Mouse (Mus musculus): ENCODE measurements around the gene Acer3. TPM values are rescaled to one million over a fixed set of nuclear protein-coding genes. Genes with fewer than 3 reads are reported as not detected.
"Not testable (repeated sequence)": the region's sequence is repeated elsewhere in the genome, so short reads cannot be mapped to it uniquely, and the experiment has no call there.

The Acer3 gene
- polyA plus RNA-seq, 1 experiment = 22.0 TPM

GRCm38 (mm10) chr7:98193515-98194025 lies 127.4 kb downstream of the Acer3 start:
- WGBS = 1% methylated on average over 36 of the region's 36 CpGs
- TF ChIP-seq POLR2A (IDR thresholded peaks at IDR 0.05; ENCODE audit: borderline replicate concordance, extremely low read depth, low read depth, low read length) (no peak), CTCF (IDR thresholded peaks at IDR 0.05; ENCODE audit: insufficient read depth, low read length) (peak; percentile 66)
- DNase-seq = no peak
- peaks cover 11% of the 10 kb centered on the region for H3K4me1 ChIP-seq (ENCODE audit: control insufficient read depth, insufficient read depth, low read length)
- peak overlapping the region; percentile 52 for H3K4me3 ChIP-seq (replicated peaks; ENCODE audit: extremely low read depth, low read depth, low read length)

- H3K4me1 ChIP-seq (ENCODE audit: control insufficient read depth, insufficient read depth, low read length) = peaks cover 11% of the 10 kb centered on the region
- H3K4me3 ChIP-seq (replicated peaks; ENCODE audit: extremely low read depth, low read depth, low read length) = no peak overlapping the region
- peak; percentile 59 for DNase-seq
- WGBS = 64% methylated on average over 17 of the region's 17 CpGs
- TF ChIP-seq CTCF (IDR thresholded peaks at IDR 0.05; ENCODE audit: insufficient read depth, low read length) (peak; percentile 71), POLR2A (IDR thresholded peaks at IDR 0.05; ENCODE audit: borderline replicate concordance, extremely low read depth, low read depth, low read length) (no peak)
Observed at GRCm38 (mm10) chr7:98191571-98192250, 129.3 kb downstream of the Acer3 start.

DNA sequence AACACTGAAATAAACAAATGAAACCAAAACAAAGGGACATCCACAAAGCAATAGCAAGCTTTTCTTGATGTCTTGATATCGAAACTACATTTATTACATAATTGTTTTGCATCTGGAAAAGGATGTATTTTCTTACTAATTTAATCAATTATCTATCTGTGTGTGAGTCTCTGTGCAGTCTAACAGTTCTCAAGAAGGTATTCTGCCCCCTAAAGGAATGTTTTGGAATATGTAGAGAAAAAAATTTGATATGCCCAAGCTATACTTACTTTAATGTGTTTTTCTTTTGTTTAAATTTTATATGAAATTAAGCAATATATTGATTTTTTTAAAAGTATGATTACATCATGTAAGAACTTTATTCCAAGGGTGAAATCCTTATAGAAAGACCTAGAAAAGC lies 130.4 kb downstream of the Acer3 start:
- WGBS = 73% methylated on average over 1 of the region's 1 CpGs
- DNase-seq = no peak
- Histone ChIP-seq H3K4me1 (ENCODE audit: control insufficient read depth, insufficient read depth, low read length) (peaks cover 11% of the 10 kb centered on the region), H3K4me3 (replicated peaks; ENCODE audit: extremely low read depth, low read depth, low read length) (no peak overlapping the region)
- TF ChIP-seq POLR2A (IDR thresholded peaks at IDR 0.05; ENCODE audit: borderline replicate concordance, extremely low read depth, low read depth, low read length) (no peak), CTCF (IDR thresholded peaks at IDR 0.05; ENCODE audit: insufficient read depth, low read length) (no peak)

GRCm38 (mm10) chr7:98189745-98190144 lies 131.3 kb downstream of the Acer3 start:
- Histone ChIP-seq H3K4me3 (replicated peaks; ENCODE audit: extremely low read depth, low read depth, low read length) (no peak overlapping the region), H3K4me1 (ENCODE audit: control insufficient read depth, insufficient read depth, low read length) (peaks cover 16% of the 10 kb centered on the region)
- DNase-seq = no peak
- WGBS = 35% methylated on average over 3 of the region's 3 CpGs
- no peak for TF ChIP-seq CTCF (IDR thresholded peaks at IDR 0.05; ENCODE audit: insufficient read depth, low read length)
- TF ChIP-seq POLR2A (IDR thresholded peaks at IDR 0.05; ENCODE audit: borderline replicate concordance, extremely low read depth, low read depth, low read length) = no peak; the same call in 1 of the 2 replicates

DNA sequence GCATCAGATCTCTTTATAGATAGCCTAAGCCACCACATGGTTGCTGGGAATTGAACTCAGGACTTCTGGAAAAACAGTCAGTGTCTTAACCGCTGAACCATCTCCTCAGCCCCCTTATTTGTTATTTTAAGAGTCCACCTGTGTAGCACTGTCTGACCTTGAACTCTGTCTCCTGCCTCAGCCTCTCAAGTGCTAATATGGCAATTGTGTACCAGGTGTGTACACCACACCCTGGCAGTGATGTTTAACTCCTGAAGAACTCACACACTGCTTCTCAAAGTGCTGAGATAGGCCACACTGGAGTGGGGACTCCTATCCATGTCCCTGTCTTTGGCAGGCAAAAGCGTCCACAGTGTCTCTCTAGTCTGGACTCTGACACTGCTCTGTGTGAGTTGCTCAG lies 132.3 kb downstream of the Acer3 start:
- no peak for DNase-seq
- TF ChIP-seq CTCF (IDR thresholded peaks at IDR 0.05; ENCODE audit: insufficient read depth, low read length) = no peak
- TF ChIP-seq POLR2A (IDR thresholded peaks at IDR 0.05; ENCODE audit: borderline replicate concordance, extremely low read depth, low read depth, low read length) = no peak
- WGBS = 92% methylated on average over 2 of the region's 2 CpGs

DNA sequence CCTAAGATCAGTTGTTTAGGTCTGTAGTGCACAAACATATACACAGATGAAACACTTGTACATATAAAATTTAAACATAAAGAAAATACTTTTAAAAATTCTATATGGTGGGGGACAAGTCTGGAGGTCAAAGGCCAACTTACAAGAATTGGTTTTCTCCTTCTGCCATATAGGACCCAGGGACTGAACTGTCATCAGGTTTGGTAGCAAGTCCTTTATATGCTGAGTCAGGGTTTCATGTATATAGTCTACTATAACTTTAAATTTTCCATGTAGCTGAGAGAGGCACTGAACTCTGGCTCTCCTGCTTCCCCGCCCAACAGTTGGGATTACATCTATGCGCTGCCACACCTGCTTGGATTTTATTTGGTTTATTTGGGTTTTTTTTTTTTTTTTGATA lies 132.8 kb downstream of the Acer3 start:
- Histone ChIP-seq H3K4me3 (replicated peaks; ENCODE audit: extremely low read depth, low read depth, low read length) (no peak overlapping the region), H3K4me1 (ENCODE audit: control insufficient read depth, insufficient read depth, low read length) (peaks cover 5% of the 10 kb centered on the region)
- TF ChIP-seq POLR2A (IDR thresholded peaks at IDR 0.05; ENCODE audit: borderline replicate concordance, extremely low read depth, low read depth, low read length) (no peak), CTCF (IDR thresholded peaks at IDR 0.05; ENCODE audit: insufficient read depth, low read length) (no peak)
- DNase-seq = no peak
- 92% methylated on average over 2 of the region's 2 CpGs for WGBS

More for the DNA sequence above, 132.3 kb downstream of the Acer3 start:
- Histone ChIP-seq H3K4me1 (ENCODE audit: control insufficient read depth, insufficient read depth, low read length) (peaks cover 9% of the 10 kb centered on the region), H3K4me3 (replicated peaks; ENCODE audit: extremely low read depth, low read depth, low read length) (no peak overlapping the region)

DNA sequence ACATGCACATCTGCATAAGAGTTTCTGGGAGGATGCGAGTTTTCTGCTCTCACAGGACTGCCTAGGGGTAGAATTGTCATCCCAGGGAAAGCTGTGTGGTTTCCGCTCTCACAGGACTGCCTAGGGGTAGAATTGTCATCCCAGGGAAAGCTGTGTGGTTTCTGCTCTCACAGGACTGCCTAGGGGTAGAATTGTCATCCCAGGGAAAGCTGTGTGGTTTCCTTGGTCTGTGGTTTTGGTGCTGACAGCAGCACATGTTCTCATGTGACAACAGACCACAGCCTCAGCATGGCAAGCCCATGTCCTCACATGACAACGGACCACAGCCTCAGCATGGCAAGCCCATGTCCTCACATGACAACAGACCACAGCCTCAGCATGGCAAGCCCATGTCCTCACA lies 133.7 kb downstream of the Acer3 start:
- not testable (repeated sequence) for DNase-seq; H3K4me1 ChIP-seq (ENCODE audit: control insufficient read depth, insufficient read depth, low read length); H3K4me3 ChIP-seq (replicated peaks; ENCODE audit: extremely low read depth, low read depth, low read length)
- 82% methylated on average over 3 of the region's 3 CpGs for WGBS

DNA sequence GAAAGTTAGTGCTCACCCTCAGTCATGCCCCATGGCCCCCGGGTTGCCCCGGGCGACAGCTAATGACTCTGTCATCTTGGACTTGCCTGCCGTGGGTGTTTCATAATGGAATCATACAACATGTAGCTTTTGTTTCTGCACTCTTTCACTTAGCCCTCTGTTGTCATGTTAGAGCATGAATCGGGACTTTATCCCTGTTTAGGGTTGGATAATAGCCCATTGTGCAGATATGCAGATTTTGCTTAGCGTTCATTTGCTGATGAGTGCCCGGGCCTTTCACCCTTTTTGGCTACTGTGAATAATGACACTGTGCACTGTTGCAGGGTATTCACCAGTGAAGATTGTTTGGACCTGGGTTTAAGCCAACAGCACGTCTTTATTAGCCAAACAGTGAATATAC lies 134.4 kb downstream of the Acer3 start:
- H3K4me1 ChIP-seq (ENCODE audit: control insufficient read depth, insufficient read depth, low read length) = peaks cover 5% of the 10 kb centered on the region
- TF ChIP-seq POLR2A (IDR thresholded peaks at IDR 0.05; ENCODE audit: borderline replicate concordance, extremely low read depth, low read depth, low read length) = no peak
- TF ChIP-seq CTCF (IDR thresholded peaks at IDR 0.05; ENCODE audit: insufficient read depth, low read length) = no peak
- H3K4me3 ChIP-seq (replicated peaks; ENCODE audit: extremely low read depth, low read depth, low read length) = no peak overlapping the region
- WGBS = 76% methylated on average over 8 of the region's 8 CpGs
- DNase-seq = no peak

DNA sequence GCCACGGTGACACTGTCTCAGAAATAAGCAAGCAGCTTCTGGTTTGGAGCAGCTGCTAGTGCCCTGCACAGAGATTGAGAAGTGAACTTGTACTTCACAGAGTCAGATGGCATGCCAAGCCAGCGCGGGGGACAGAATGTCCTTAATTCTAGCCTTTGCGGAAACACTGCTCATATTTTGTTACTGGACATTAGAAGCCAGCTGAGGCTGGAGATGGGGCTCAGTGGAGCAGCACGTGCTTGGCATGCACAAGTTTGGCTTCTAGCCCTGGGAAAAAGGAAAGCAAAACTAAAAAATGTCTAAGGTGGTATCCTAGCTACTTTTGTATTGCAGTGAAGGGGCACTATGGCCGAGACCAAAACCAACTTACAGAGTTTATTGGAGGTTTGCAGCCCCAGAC lies 135.7 kb downstream of the Acer3 start:
- H3K4me3 ChIP-seq (replicated peaks; ENCODE audit: extremely low read depth, low read depth, low read length) = no peak overlapping the region
- peaks cover 5% of the 10 kb centered on the region for H3K4me1 ChIP-seq (ENCODE audit: control insufficient read depth, insufficient read depth, low read length)
- DNase-seq = no peak
- TF ChIP-seq POLR2A (IDR thresholded peaks at IDR 0.05; ENCODE audit: borderline replicate concordance, extremely low read depth, low read depth, low read length) (no peak), CTCF (IDR thresholded peaks at IDR 0.05; ENCODE audit: insufficient read depth, low read length) (no peak)
- 42% methylated on average over 6 of the region's 6 CpGs for WGBS

DNA sequence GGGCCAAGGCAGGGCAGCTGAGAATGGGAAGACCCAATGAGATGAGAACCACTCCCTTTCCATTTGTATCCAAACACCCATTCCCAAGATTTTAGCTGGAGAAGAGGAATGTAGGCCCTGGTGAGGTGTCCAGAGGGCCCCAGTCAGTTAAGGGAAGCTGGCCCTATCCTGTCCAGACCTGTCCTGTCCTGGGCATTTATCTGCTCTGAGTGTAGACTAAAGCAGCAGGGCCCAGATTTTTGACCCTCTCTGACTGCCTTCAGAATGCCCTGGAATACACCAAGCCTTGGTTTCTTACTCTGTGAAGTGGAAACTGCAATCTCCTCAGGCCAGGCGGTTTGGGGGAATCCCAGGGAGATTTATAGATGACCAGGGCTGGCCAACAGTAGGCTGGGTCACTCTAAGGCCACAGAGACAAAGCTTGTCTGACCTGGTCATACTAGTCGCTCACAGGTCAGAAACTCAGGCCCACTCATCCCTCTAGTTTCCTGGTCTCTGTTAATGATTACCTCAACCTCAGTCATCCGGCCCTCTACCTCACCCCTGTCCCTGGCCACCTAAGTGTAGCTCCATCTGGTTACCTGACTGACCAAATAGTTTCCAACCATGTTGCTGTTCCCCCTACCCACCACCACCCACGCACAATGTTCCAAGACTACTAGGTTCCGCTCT lies 142.3 kb downstream of the Acer3 start:
- DNase-seq = no peak
- 78% methylated on average over 5 of the region's 5 CpGs for WGBS
- peak overlapping the region; percentile 88 for H3K4me3 ChIP-seq (replicated peaks; ENCODE audit: extremely low read depth, low read depth, low read length)
- TF ChIP-seq POLR2A (IDR thresholded peaks at IDR 0.05; ENCODE audit: borderline replicate concordance, extremely low read depth, low read depth, low read length) = no peak
- TF ChIP-seq CTCF (IDR thresholded peaks at IDR 0.05; ENCODE audit: insufficient read depth, low read length) = no peak
- peaks cover 8% of the 10 kb centered on the region for H3K4me1 ChIP-seq (ENCODE audit: control insufficient read depth, insufficient read depth, low read length)
